Mouse (Mus musculus) cortical plate, adult 2 months (tissue): ENCODE data around the gene Gm42517. TPM values are rescaled to one million over a fixed set of nuclear protein-coding genes. Genes with fewer than 3 reads are reported as not detected.

Experiments
- H3K27ac ChIP-seq: fragments of 200-500 bp; 2 replicates; pipeline ENCODE4 v1.5.1; 2012; ENCODE audit warnings: low read length, control low read depth, inconsistent platforms; ENCODE audit not compliant: insufficient read depth
- H3K4me1 ChIP-seq: fragments of 200-500 bp; 2 replicates; pipeline ENCODE4 v1.6.1; 2011; ENCODE audit warnings: low read length; ENCODE audit not compliant: control insufficient read depth, insufficient read depth
- H3K4me3 ChIP-seq: fragments of 200-500 bp; 2 replicates; pipeline ENCODE4 v1.5.1; 2011; ENCODE audit warnings: mild to moderate bottlenecking, low read length, control low read depth; ENCODE audit not compliant: insufficient read depth
- CTCF ChIP-seq: fragments of 200-500 bp; IDR thresholded peaks from 2 replicates; pipeline ENCODE4 v1.5.1; 2011; ENCODE audit warnings: mild to moderate bottlenecking, control low read depth, low read length; ENCODE audit not compliant: insufficient read depth; ENCODE audit errors: extremely low read depth
- POLR2A ChIP-seq: fragments of 200-500 bp; IDR thresholded peaks from 2 replicates; pipeline ENCODE4 v1.6.1; 2011; ENCODE audit warnings: mild to moderate bottlenecking, low read length, control low read depth; ENCODE audit not compliant: insufficient read depth; ENCODE audit errors: extremely low read depth
- polyA plus RNA-seq: library from polyadenylated mRNA; depleted of rRNA; stranded (reverse); fragments of >200 nt; gene quantifications from 2 replicates; pipeline ENCODE4 v1.2.3, GENCODE M21; 2012

Gene Gm42517
- polyA plus RNA-seq, 1 experiment: 57.7 TPM

DNA sequence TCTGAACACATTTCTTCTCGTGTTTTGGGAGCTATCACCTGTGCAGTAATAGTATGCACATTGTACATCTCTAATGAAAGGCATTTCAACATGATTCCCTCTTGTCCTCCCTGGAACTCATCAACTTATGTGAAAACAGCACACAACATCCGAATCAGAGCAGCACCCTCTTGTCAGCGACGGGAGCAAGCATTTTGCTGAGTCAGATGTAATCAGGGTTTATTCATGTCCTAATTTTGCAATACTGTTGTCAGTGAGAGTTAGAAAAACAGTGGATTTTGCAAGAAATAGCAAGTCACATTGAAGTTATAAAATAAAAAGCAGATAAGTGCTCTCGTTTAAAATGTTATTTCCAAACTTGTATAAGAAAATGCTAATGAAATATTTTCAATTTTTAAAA, 6.4 kb upstream of the Gm42517 start:
- Histone ChIP-seq H3K4me1 (no peaks in the 10 kb centered on the region; the same call in 1 of the 2 replicates), H3K4me3 (no peak overlapping the region), H3K27ac (no peak overlapping the region)
- no peak for TF ChIP-seq CTCF
- 0 out of 2 replicates have a peak, but pooled peaks have one; percentile 1 for TF ChIP-seq POLR2A

GRCm38 (mm10) chr5:108369964-108370363, 2.2 kb upstream of the Gm42517 start:
- TF ChIP-seq CTCF (no peak), POLR2A (no peak)
- peaks cover 7% of the 10 kb centered on the region for H3K4me1 ChIP-seq
- H3K27ac ChIP-seq: peak overlapping the region; percentile 58
- no peak overlapping the region; the same call in 1 of the 2 replicates for H3K4me3 ChIP-seq

DNA sequence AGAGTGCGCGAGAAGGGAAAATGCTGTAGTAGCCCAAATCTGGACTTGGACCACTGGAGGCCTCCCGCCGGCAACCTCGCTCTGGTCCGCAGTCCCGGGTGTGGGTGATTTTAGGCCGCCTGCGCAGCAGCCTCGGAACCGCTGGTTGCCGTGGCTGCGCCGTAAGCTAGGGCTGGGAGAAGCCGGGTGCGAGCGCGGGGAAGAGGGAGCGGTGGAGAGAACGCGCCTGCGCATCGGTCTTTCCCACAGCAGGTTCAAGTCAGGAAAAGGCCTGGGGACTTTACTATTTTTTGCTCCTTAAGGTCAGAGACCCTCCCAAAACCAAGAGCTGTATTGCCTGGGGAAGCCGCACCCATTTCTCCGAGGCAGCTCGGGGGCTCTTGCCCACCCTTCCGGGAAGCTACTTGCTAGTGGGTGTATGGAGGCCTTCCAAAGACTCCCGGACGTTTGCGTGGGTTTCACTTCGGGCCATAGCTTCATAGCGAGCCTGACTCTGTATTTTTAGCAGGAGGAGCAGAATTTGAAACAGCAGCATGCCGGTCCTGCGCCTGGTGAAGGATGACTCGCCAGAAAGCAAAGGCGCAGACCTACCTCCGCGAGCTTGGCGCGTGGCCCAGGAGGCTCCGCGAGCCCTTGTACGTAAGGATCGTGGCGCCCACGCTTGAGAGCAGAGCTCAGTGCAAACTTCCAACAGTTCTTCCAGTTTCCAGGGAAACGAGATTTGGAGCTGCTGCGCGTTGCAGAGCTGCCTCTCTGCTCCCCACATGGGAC, 1.3 kb upstream of the Gm42517 start:
- no peak for TF ChIP-seq CTCF
- peak; percentile 80 for TF ChIP-seq POLR2A
- Histone ChIP-seq H3K4me1 (peaks cover 11% of the 10 kb centered on the region), H3K27ac (peak overlapping the region; percentile 79), H3K4me3 (peak overlapping the region; percentile 97)

DNA sequence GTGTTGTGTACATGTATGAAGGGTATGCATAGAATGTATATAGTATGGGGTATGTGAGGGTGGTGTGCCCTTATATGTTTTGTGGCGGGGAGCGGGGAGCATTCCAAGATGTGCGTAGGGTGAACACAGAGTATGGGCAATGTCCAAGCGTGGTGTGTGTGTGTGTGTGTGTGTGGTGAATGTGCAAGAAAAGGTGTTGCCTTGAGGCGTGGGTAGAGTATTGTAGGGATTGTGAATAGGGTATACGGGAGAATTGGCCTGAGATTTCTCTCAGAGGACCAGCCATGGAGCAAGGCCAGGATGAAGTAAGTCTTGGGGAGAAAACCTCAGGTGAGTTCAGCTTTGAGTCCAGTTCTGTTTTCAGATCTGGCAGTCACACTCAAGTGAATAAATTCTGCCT, 724 bp upstream of the Gm42517 start:
- peaks cover 11% of the 10 kb centered on the region for H3K4me1 ChIP-seq
- H3K4me3 ChIP-seq: peak overlapping the region; percentile 97
- TF ChIP-seq POLR2A (no peak), CTCF (no peak)
- H3K27ac ChIP-seq: peak overlapping the region; percentile 79

DNA sequence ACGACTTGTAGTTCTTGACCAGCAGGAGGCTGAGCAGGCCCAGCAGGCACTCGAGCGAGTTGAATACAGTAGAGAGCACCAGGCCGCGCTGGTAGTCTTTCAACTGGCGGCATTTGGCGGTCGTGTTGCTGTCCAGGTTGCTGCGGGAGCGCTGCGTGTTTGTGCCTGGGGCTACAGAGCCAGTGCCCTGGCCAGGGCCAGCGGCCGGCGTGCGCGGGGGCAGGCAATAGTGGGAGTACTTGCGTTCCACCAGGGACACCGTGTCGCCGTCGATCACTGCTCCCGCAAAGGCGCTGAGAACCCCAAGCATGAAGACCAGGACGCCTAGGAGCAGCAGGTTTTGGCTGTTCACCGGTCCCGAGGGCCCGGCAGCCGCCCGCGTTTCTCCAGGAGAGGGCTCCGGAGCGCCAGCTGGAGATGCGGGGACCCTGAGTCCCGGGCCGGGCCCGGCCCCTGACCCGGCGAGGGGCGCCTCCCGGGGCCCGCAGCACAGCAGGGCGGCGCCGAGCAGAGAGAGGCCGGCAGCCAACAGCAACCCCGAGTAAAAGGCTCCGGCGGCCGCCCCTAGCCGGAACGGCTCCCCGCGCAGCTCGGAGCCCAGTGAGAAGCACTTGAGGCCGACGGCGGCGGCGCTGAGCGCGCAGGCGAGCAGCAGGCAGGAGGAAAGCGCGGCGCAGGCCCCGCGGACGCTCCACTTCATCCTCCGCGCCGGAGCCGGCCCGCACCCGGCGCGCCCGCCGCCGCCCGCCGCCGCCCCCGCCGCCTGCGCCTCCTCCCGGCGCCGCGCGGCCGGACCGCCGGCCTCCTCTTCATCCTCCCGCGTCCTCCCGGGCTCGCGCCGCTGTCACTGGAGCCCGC, 509 bp downstream of the Gm42517 start:
- H3K4me3 ChIP-seq: peak overlapping the region; percentile 97
- H3K4me1 ChIP-seq: peaks cover 12% of the 10 kb centered on the region
- no peak for TF ChIP-seq POLR2A
- TF ChIP-seq CTCF: no peak
- peak overlapping the region; percentile 99 for H3K27ac ChIP-seq

- H3K4me1 ChIP-seq: peaks cover 12% of the 10 kb centered on the region
- TF ChIP-seq CTCF (no peak), POLR2A (no peak)
- peak overlapping the region; percentile 97 for H3K4me3 ChIP-seq
- H3K27ac ChIP-seq: peak overlapping the region; percentile 99
Observed at GRCm38 (mm10) chr5:108366328-108366983, 1.3 kb downstream of the Gm42517 start.

DNA sequence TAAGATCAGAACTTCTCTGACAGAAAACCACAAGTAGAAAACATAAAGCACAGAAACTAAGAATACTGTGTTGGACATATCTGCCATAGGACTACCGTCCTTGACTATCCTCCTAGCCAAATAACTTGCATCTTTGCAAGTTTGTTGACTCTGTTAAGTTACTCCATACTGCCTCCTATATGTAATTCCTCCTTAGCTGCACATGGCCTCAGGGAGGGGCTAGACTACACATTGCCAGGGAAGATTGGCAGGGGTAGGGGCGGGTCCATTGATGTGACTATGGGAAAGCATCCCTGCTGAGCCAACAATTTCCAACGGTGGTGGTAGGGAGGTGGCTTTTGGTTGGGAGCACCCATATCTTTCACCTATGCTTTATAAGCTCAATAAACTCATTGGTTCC, 5.4 kb downstream of the Gm42517 start:
- TF ChIP-seq CTCF: 0 out of 2 replicates have a peak, but pooled peaks have one; percentile 21
- no peak for TF ChIP-seq POLR2A
- Histone ChIP-seq H3K27ac (no peak overlapping the region), H3K4me1 (peaks cover 17% of the 10 kb centered on the region), H3K4me3 (no peak overlapping the region)

DNA sequence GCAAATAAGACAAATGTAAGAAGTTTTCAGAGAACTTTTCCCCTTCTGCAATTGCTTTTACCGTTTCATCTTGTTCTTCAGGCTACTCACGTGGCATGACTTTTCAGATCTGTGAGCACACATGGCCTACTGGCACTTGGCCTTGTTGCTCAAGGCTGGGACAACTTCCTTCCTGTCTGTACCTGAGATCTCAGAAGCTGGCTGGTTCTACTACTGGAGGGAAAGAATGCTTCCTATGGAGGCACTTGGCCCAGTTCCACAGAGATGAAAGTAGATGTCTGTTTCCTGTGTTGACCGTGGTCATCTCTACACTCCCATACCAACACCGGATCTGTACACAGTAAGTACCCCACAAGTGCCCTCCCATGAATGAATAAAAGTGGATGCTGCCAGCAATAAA, 7.5 kb downstream of the Gm42517 start:
- TF ChIP-seq CTCF: no peak
- no peak for TF ChIP-seq POLR2A
- H3K4me3 ChIP-seq: no peak overlapping the region
- H3K4me1 ChIP-seq: peaks cover 13% of the 10 kb centered on the region
- H3K27ac ChIP-seq: no peak overlapping the region

DNA sequence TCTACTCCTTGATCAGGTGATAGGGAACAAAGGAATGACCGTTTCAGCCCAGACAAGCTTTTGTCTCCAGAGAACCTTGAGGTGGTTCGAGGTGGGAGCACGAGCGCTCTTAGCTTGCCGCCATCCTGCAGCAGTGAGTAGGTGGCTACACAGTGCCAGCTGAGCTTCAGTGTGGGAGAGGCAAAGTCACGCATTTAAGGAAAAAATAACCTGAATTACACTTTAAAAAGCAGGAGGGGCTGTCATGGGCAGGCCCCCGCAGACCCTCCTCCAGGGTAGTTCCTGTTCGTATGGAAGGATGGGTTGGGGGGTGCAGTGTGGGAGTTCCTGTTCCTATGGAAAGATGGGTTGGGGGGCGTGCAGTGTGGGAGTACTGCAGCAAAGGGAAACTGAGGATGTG, 8.2 kb downstream of the Gm42517 start:
- H3K27ac ChIP-seq: peak overlapping the region; percentile 55
- H3K4me3 ChIP-seq: no peak overlapping the region
- TF ChIP-seq POLR2A: no peak
- no peak for TF ChIP-seq CTCF
- peaks cover 6% of the 10 kb centered on the region for H3K4me1 ChIP-seq

DNA sequence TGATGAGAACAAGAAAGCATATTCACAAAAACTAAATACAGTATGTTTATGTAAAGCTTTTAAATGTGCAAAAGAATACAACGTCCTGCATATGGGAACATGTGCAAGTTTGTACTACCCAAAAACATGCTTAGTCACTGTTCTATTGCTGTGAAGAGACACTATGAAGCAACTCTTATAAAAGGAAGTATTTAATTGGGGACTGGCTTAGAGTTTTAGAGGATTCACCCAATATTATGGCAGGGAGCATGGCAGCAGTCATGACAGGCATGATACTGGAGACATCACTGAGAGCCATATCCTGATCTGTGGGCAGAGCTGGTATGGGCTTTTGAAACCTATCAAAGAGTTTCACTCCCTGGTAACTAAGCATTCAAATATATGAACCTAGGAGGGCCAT, 9.9 kb downstream of the Gm42517 start:
- Histone ChIP-seq H3K27ac (no peak overlapping the region), H3K4me3 (no peak overlapping the region), H3K4me1 (peaks cover 5% of the 10 kb centered on the region)
- TF ChIP-seq CTCF (no peak), POLR2A (no peak)
